Mouse (Mus musculus): Measurements from ENCODE around the gene Phldb2. TPM values are rescaled to one million over a fixed set of nuclear protein-coding genes. Genes with fewer than 3 reads are reported as not detected.

Phldb2 gene
- polyA plus RNA-seq, 1 experiment from 2014 or later: 31.4 TPM

GRCm38 (mm10) chr16:45884194-45884593 is 69.2 kb downstream of the Phldb2 start:
- ATAC-seq (ENCODE audit: insufficient read depth, low FRiP score, low read depth): no peak
- Histone ChIP-seq H3K27ac (no peak overlapping the region), H3K36me3 (no peaks in the 10 kb centered on the region), H3K27me3 (replicated peaks) (no peaks in the 10 kb centered on the region), H3K4me3 (replicated peaks) (no peak overlapping the region), H3K9me3 (no peaks in the 10 kb centered on the region), H3K4me2 (no peak overlapping the region), H3K9ac (no peak overlapping the region), H3K4me1 (no peaks in the 10 kb centered on the region)
- 78% methylated on average over 2 of the region's 2 CpGs for WGBS

DNA sequence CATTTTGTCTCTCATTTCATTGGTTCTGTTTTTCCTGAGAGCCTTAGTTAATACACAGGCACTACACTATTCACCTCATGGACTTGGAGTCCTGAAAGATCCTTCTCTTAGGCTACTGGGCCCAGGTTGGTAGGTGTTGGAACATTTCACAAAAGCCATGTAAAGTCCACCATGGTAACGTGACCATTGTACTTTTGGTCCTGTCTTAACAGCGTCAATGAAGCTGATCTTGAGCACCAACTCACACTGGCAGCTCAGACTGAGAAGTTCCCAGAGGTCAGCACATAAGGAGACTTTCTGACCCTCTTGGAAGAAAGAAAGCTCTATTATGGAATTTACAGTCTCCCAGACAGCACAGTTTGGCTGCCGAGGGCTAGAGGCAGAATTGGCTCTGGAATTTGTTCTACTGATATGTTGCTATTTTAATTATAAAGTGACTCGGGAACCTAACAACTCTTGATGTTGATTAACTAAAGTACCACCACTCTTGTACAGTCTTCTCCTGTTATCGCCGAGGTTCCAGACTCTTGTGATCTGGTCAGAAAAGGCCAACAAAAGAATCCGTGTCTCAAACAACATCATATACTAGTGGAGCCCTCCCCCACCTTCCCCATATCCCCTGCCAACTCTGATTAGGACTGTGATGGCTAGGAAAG is 72.1 kb downstream of the Phldb2 start:
- no peaks in the 10 kb centered on the region for H3K27me3 ChIP-seq (replicated peaks)
- no peak overlapping the region for H3K4me2 ChIP-seq
- no peak for ATAC-seq (ENCODE audit: insufficient read depth, low FRiP score, low read depth)
- H3K4me1 ChIP-seq: no peaks in the 10 kb centered on the region
- no peak overlapping the region for H3K4me3 ChIP-seq (replicated peaks)
- no peaks in the 10 kb centered on the region for H3K9me3 ChIP-seq
- no peaks in the 10 kb centered on the region for H3K36me3 ChIP-seq
- WGBS: 71% methylated on average over 7 of the region's 7 CpGs
- H3K27ac ChIP-seq: no peak overlapping the region
- no peak overlapping the region for H3K9ac ChIP-seq

- H3K4me3 ChIP-seq (replicated peaks): no peak overlapping the region
- no peak for ATAC-seq (ENCODE audit: insufficient read depth, low FRiP score, low read depth)
- no peaks in the 10 kb centered on the region for H3K4me1 ChIP-seq
- no peak overlapping the region for H3K4me2 ChIP-seq
- no peak overlapping the region for H3K9ac ChIP-seq
- 84% methylated on average over 6 of the region's 6 CpGs for WGBS
- H3K27me3 ChIP-seq (replicated peaks): no peaks in the 10 kb centered on the region
- H3K27ac ChIP-seq: no peak overlapping the region
- H3K36me3 ChIP-seq: no peaks in the 10 kb centered on the region
- no peaks in the 10 kb centered on the region for H3K9me3 ChIP-seq
These were observed 73.2 kb downstream of the Phldb2 start for GRCm38 (mm10) chr16:45880101-45880751.

DNA sequence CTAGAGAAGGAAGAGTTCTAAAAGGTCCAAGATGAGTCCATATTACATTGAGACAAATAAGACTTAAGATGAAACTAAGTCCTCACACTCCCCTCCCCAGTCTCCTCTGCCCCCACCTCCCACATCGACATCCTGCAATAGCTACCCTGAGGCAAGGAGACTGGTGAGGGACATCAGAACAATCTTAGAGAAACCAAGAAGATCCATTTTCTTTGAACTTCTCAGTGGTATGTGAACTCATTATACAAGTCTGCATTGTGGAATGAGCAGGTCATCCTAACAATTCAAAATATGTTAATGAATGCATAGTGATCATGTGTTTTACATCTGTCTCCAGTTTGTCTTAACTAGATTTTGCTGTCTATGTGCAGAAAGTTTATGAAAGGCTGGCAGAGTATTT is 75.7 kb downstream of the Phldb2 start:
- no peak overlapping the region for H3K9ac ChIP-seq
- 63% methylated on average over 1 of the region's 1 CpGs for WGBS
- no peak for ATAC-seq (ENCODE audit: insufficient read depth, low FRiP score, low read depth)
- H3K4me3 ChIP-seq (replicated peaks): no peak overlapping the region
- no peak overlapping the region for H3K27ac ChIP-seq
- H3K9me3 ChIP-seq: no peaks in the 10 kb centered on the region
- no peaks in the 10 kb centered on the region for H3K36me3 ChIP-seq
- no peak overlapping the region for H3K4me2 ChIP-seq
- no peaks in the 10 kb centered on the region for H3K27me3 ChIP-seq (replicated peaks)
- no peaks in the 10 kb centered on the region for H3K4me1 ChIP-seq

- 69% methylated on average over 5 of the region's 5 CpGs for WGBS
- Histone ChIP-seq H3K4me2 (no peak overlapping the region), H3K9me3 (no peaks in the 10 kb centered on the region), H3K4me1 (no peaks in the 10 kb centered on the region), H3K36me3 (no peaks in the 10 kb centered on the region), H3K4me3 (replicated peaks) (no peak overlapping the region), H3K9ac (no peak overlapping the region), H3K27me3 (replicated peaks) (no peaks in the 10 kb centered on the region), H3K27ac (no peak overlapping the region)
- ATAC-seq (ENCODE audit: insufficient read depth, low FRiP score, low read depth): 0 out of 2 replicates have a peak, but pooled peaks have one; percentile 7
These were observed 76.2 kb downstream of the Phldb2 start for GRCm38 (mm10) chr16:45877171-45877570.

GRCm38 (mm10) chr16:45873397-45873796 is 80.0 kb downstream of the Phldb2 start:
- ATAC-seq (ENCODE audit: insufficient read depth, low FRiP score, low read depth): no peak
- H3K27me3 ChIP-seq (replicated peaks): no peaks in the 10 kb centered on the region
- no peak overlapping the region for H3K27ac ChIP-seq

DNA sequence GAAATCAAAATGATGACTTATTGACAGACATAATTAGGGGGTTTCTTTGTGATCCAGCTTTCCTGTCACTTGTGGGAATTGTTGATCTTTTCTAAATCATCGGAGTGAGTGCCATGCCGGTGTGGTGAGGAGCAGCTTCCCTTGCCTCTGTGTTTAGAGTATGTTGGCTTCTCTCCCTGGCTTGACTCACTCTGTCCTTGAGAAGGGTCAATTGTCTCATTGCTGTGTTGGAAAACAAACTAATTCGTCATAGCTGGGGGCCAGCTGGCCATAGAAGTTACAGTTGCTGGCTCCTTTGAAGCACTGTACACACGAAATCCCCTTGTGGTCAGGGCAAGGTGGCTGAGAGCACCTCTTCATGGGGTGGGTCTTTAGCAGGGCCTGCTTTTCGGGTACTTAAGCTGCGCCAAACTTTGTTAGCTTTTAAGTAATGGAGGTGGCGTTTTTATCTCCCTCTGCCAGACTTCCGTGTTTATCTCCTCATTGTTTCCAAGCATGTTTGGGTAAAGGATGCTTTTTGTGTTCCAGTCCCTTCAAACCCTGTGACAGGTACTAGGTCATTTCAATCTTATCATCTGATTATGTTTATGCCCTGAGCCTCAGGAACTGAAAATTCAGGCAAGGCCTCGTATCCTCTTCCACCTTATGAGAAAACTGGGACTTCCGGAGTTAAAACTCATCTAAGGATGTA is 82.0 kb downstream of the Phldb2 start:
- Histone ChIP-seq H3K27me3 (replicated peaks) (no peaks in the 10 kb centered on the region), H3K9ac (no peak overlapping the region), H3K27ac (no peak overlapping the region), H3K9me3 (no peaks in the 10 kb centered on the region), H3K4me3 (replicated peaks) (no peak overlapping the region), H3K36me3 (no peaks in the 10 kb centered on the region), H3K4me1 (no peaks in the 10 kb centered on the region), H3K4me2 (no peak overlapping the region)
- WGBS: 48% methylated on average over 10 of the region's 10 CpGs
- ATAC-seq (ENCODE audit: insufficient read depth, low FRiP score, low read depth): no peak

More at GRCm38 (mm10) chr16:45873397-45873796, 80.0 kb downstream of the Phldb2 start:
- H3K36me3 ChIP-seq: no peaks in the 10 kb centered on the region
- no peaks in the 10 kb centered on the region for H3K9me3 ChIP-seq
- no peak overlapping the region for H3K4me3 ChIP-seq (replicated peaks)
- H3K4me2 ChIP-seq: no peak overlapping the region
- WGBS: 75% methylated on average over 4 of the region's 4 CpGs
- H3K4me1 ChIP-seq: no peaks in the 10 kb centered on the region
- H3K9ac ChIP-seq: no peak overlapping the region

DNA sequence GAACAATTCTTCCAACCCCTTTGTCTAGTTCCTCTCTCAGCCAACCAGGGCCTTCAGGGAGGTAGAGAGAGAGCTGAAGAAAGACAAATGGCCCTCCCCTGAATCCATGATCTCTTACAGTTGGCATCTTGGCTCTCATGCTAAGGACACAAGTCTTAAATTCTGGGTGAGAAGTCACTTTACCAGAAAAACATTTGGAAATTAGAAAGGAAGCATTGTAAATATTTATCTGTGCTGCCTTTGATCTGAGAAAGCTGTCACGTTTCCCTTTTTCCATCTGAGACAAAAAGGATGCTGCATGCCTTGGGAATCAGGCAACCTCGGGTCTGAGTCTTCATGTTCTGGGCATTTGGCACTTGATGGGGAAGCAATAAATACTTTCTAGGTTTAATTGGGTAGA is 82.7 kb downstream of the Phldb2 start:
- H3K27me3 ChIP-seq (replicated peaks): no peaks in the 10 kb centered on the region
- H3K36me3 ChIP-seq: no peaks in the 10 kb centered on the region
- H3K9ac ChIP-seq: no peak overlapping the region
- H3K27ac ChIP-seq: no peak overlapping the region
- WGBS: 38% methylated on average over 2 of the region's 2 CpGs
- ATAC-seq (ENCODE audit: insufficient read depth, low FRiP score, low read depth): no peak
- H3K4me2 ChIP-seq: no peak overlapping the region
- no peaks in the 10 kb centered on the region for H3K9me3 ChIP-seq
- no peaks in the 10 kb centered on the region for H3K4me1 ChIP-seq
- no peak overlapping the region for H3K4me3 ChIP-seq (replicated peaks)

DNA sequence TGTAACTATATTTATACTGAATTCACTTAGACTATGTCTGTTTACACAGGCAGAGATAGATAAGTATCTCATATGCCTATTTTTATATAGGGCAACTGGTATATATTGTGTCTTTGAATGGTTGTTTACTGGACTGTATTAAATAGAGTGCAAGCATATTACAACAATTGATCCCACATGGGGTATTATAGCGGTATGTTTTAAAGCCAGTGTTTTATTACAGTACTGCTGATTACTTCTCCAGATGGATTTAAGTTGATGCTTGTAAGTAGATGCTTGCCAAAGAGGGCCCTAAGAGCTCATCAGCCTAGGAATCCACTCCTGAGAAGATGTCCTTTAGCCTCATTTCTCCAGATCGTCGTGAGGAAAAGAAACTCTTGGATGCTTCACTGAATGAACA is 84.4 kb downstream of the Phldb2 start:
- Histone ChIP-seq H3K36me3 (no peaks in the 10 kb centered on the region), H3K4me1 (no peaks in the 10 kb centered on the region), H3K9ac (no peak overlapping the region), H3K27me3 (replicated peaks) (no peaks in the 10 kb centered on the region), H3K4me2 (no peak overlapping the region), H3K27ac (no peak overlapping the region), H3K4me3 (replicated peaks) (no peak overlapping the region), H3K9me3 (no peaks in the 10 kb centered on the region)
- ATAC-seq (ENCODE audit: insufficient read depth, low FRiP score, low read depth): no peak
- WGBS: 41% methylated on average over 3 of the region's 3 CpGs

GRCm38 (mm10) chr16:45857277-45857863 is 96.0 kb downstream of the Phldb2 start:
- H3K4me3 ChIP-seq (replicated peaks): no peak overlapping the region
- no peak overlapping the region for H3K9ac ChIP-seq
- H3K36me3 ChIP-seq: no peaks in the 10 kb centered on the region
- H3K27me3 ChIP-seq (replicated peaks): no peaks in the 10 kb centered on the region
- no peak overlapping the region for H3K4me2 ChIP-seq
- WGBS: 88% methylated on average over 5 of the region's 5 CpGs
- H3K9me3 ChIP-seq: no peaks in the 10 kb centered on the region
- ATAC-seq (ENCODE audit: insufficient read depth, low FRiP score, low read depth): no peak
- no peak overlapping the region for H3K27ac ChIP-seq
- H3K4me1 ChIP-seq: no peaks in the 10 kb centered on the region

GRCm38 (mm10) chr16:45854499-45854898 is 98.9 kb downstream of the Phldb2 start:
- 82% methylated on average over 10 of the region's 10 CpGs for WGBS
- H3K27me3 ChIP-seq (replicated peaks): no peaks in the 10 kb centered on the region
- no peaks in the 10 kb centered on the region for H3K9me3 ChIP-seq
- H3K36me3 ChIP-seq: no peaks in the 10 kb centered on the region
- H3K9ac ChIP-seq: no peak overlapping the region
- no peak overlapping the region for H3K4me3 ChIP-seq (replicated peaks)
- H3K27ac ChIP-seq: no peak overlapping the region
- H3K4me1 ChIP-seq: no peaks in the 10 kb centered on the region
- no peak overlapping the region for H3K4me2 ChIP-seq
- no peak for ATAC-seq (ENCODE audit: insufficient read depth, low FRiP score, low read depth)

DNA sequence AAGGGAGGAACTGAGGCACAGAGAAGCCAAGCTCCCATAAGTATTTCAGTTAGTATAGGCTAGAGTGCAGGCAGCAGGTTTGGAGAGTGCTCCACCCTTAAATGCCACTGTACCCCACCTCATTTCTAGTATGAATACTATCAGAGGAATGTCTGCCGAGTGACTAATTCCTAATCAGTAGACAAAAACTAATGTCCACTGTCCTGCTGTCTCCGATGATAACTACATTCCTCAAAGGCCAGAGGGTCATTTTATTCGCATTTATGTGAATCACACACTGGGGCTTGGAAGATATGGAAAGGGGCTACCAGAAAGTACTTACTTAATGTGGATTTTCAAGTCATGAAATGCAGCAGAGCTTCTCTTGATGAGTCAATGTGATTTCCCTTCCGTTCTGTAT is 104.4 kb downstream of the Phldb2 start:
- 58% methylated on average over 4 of the region's 4 CpGs for WGBS
- no peaks in the 10 kb centered on the region for H3K4me1 ChIP-seq
- H3K4me3 ChIP-seq (replicated peaks): no peak overlapping the region
- no peaks in the 10 kb centered on the region for H3K9me3 ChIP-seq
- no peaks in the 10 kb centered on the region for H3K27me3 ChIP-seq (replicated peaks)
- no peaks in the 10 kb centered on the region for H3K36me3 ChIP-seq
- H3K9ac ChIP-seq: no peak overlapping the region
- H3K4me2 ChIP-seq: no peak overlapping the region
- no peak for ATAC-seq (ENCODE audit: insufficient read depth, low FRiP score, low read depth)
- H3K27ac ChIP-seq: no peak overlapping the region
